Comparison of ENCODE assay signal across 16 mouse cellular contexts in genomic region chr10:92995186-92995585, GRCm38 (mm10).
"Had no signal": no experiment of that assay in that cellular context is flagged by ENCODE, and none has a peak within 500 bp of the region (broad histone marks: within the 10 kb centered on the region; RNA-seq: fewer than 3 reads in every experiment).

No protein-coding gene starts in this region.

- H3K9me3 ChIP-seq: neural tube, embryonic 13.5 days; neural tube, embryonic 15.5 days; stomach, embryonic 15.5 days had no signal

- H3K4me2 ChIP-seq: neural tube, embryonic 13.5 days; neural tube, embryonic 15.5 days; stomach, embryonic 15.5 days had no signal

- H3K9ac ChIP-seq: neural tube, embryonic 13.5 days; neural tube, embryonic 15.5 days; stomach, embryonic 15.5 days had no signal

- H3K27me3 ChIP-seq: neural tube, embryonic 13.5 days; neural tube, embryonic 15.5 days; stomach, embryonic 15.5 days had no signal

- DNase-seq: retina, postnatal 1 day; right cerebral cortex, adult 18-20 months; right cerebral cortex, postnatal 14 days; right cerebral cortex, postnatal 25 days; right cerebral cortex, postnatal 4 days; spleen, adult 18-20 months; thymus, adult 18-20 months; thymus, adult 2 months; thymus, postnatal 14 days; thymus, postnatal 25 days; thymus, postnatal 36 days; thymus, postnatal 4 days had no signal

- H3K36me3 ChIP-seq: neural tube, embryonic 13.5 days; neural tube, embryonic 15.5 days; stomach, embryonic 15.5 days had no signal

- H3K27ac ChIP-seq: neural tube, embryonic 13.5 days; neural tube, embryonic 15.5 days; stomach, embryonic 15.5 days; stomach, postnatal 0 days had no signal

- H3K4me1 ChIP-seq: neural tube, embryonic 13.5 days; neural tube, embryonic 15.5 days; stomach, embryonic 15.5 days had no signal

- H3K4me3 ChIP-seq: neural tube, embryonic 13.5 days; neural tube, embryonic 15.5 days; stomach, embryonic 15.5 days had no signal
